Mouse (Mus musculus): Measurements from ENCODE around the gene Ttc5. TPM values are rescaled to one million over a fixed set of nuclear protein-coding genes. Genes with fewer than 3 reads are reported as not detected.

Ttc5 gene
- total and polyA plus RNA-seq, 3 experiments = 13.2 to 13.9 (median 13.3) TPM

- intact Hi-C loops (cut with DNase I) = loop anchor here (10.0 kb wide), 1 partner anchor 462 kb away; no protein-coding TSS in a partner anchor
- H3K79me2 ChIP-seq (replicated peaks; ENCODE audit: control insufficient read depth, insufficient read depth, low read length) = no peaks in the 10 kb centered on the region
- peaks cover 1% of the 10 kb centered on the region; the same call in 1 of the 2 replicates for H3K4me1 ChIP-seq (ENCODE audit: control insufficient read depth, insufficient read depth, low read length)
- no peak overlapping the region for H3K9ac ChIP-seq (ENCODE audit: low read depth, low read length)
- H3K27ac ChIP-seq = no peak overlapping the region
- DNase-seq = no peak
- no peak overlapping the region for H3K4me3 ChIP-seq
- H3K27me3 ChIP-seq (ENCODE audit: control insufficient read depth, insufficient read depth, low read length) = no peaks in the 10 kb centered on the region
- no peaks in the 10 kb centered on the region for H3K36me3 ChIP-seq (ENCODE audit: control insufficient read depth, insufficient read depth, low read length)
- TF ChIP-seq EP300 (IDR thresholded peaks at IDR 0.05; ENCODE audit: insufficient read depth, low read depth, low read length) (no peak), POLR2A (IDR thresholded peaks at IDR 0.05; ENCODE audit: insufficient read depth, low read depth, low read length) (no peak), CTCF (IDR thresholded peaks at IDR 0.05) (no peak)
- WGBS = 85% methylated on average over 6 of the region's 6 CpGs
Measured at GRCm38 (mm10) chr14:50802441-50802840, 17.1 kb upstream of the Ttc5 start.

DNA sequence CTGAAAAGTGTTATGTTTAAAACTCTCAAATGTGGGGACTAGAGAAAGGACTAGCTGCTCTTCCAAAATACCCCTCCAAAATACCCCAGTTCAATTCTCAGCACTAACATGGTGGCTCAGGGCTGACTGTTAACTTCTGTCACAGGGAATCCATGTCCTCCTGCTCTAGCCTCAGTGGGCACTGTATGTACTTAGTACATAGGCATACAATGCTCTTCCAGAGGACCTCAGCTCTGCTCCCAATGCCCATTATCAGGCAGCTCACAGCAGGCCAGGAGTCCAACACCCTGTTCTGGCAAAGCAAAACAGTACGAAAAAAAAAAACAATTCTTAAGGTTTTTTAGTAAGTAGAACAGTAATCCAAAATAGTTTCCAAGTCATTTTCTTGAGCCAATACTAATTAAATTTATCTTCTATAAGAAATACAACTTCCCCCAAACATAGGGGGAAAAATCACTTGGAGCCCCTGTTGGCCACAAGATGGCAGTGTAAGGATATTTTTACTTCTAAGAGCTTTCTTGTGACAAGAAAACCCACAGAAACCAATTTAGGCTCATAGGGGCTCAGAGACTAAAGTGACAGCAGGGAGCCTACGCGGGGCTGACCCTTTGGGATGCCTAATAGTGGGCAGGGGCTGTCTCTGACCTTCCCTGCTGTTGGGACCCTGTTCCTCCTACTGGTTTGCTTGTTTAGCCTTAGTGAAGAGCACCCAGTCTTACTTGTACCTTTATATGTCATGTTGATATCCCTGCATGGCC lies 14.4 kb upstream of the Ttc5 start:
- 11% methylated on average over 3 of the region's 3 CpGs for WGBS
- DNase-seq = peak; percentile 19 to 40
- Histone ChIP-seq H3K36me3 (ENCODE audit: control insufficient read depth, insufficient read depth, low read length) (no peaks in the 10 kb centered on the region), H3K27me3 (ENCODE audit: control insufficient read depth, insufficient read depth, low read length) (no peaks in the 10 kb centered on the region), H3K4me3 (no peak overlapping the region), H3K79me2 (replicated peaks; ENCODE audit: control insufficient read depth, insufficient read depth, low read length) (no peaks in the 10 kb centered on the region), H3K9ac (ENCODE audit: low read depth, low read length) (no peak overlapping the region), H3K27ac (no peak overlapping the region), H3K4me1 (ENCODE audit: control insufficient read depth, insufficient read depth, low read length) (no peaks in the 10 kb centered on the region)
- intact Hi-C loops (cut with DNase I) = loop anchor here (1.0 to 10.0 kb wide), 2 partner anchors 264 to 465 kb away; no protein-coding TSS in a partner anchor
- TF ChIP-seq POLR2A (IDR thresholded peaks at IDR 0.05; ENCODE audit: insufficient read depth, low read depth, low read length) (no peak), CTCF (IDR thresholded peaks at IDR 0.05) (peak; percentile 86)

DNA sequence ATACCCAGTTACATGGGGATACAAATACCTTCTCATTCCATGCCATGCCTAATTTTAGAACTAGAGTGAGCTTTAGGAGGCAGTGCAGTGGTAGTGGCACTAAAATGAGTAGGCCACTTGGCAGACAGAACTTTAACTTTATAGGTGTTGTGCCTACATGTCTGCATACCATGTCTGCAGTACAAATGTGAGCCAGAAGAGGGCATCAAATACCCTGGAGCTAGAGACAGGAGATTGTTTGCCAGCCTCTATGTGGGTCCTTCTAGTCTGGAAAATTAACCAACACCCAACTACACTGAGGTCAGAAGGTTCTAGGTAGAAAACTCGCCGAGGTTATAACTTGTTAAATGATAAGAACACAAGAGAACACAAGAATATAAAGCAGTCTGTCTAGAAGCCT lies 13.2 kb upstream of the Ttc5 start:
- Histone ChIP-seq H3K4me1 (ENCODE audit: control insufficient read depth, insufficient read depth, low read length) (no peaks in the 10 kb centered on the region), H3K9ac (ENCODE audit: low read depth, low read length) (no peak overlapping the region), H3K27ac (no peak overlapping the region), H3K79me2 (replicated peaks; ENCODE audit: control insufficient read depth, insufficient read depth, low read length) (no peaks in the 10 kb centered on the region), H3K27me3 (ENCODE audit: control insufficient read depth, insufficient read depth, low read length) (no peaks in the 10 kb centered on the region), H3K4me3 (no peak overlapping the region), H3K36me3 (ENCODE audit: control insufficient read depth, insufficient read depth, low read length) (no peaks in the 10 kb centered on the region)
- TF ChIP-seq EP300 (IDR thresholded peaks at IDR 0.05; ENCODE audit: insufficient read depth, low read depth, low read length) = no peak
- no peak for TF ChIP-seq POLR2A (IDR thresholded peaks at IDR 0.05; ENCODE audit: insufficient read depth, low read depth, low read length)
- peak; percentile 50 for TF ChIP-seq CTCF (IDR thresholded peaks at IDR 0.05)
- no peak for DNase-seq
- intact Hi-C loops (cut with DNase I) = no loop called here
- 59% methylated on average over 2 of the region's 2 CpGs for WGBS

- Histone ChIP-seq H3K79me2 (replicated peaks; ENCODE audit: control insufficient read depth, insufficient read depth, low read length) (no peaks in the 10 kb centered on the region), H3K9ac (ENCODE audit: low read depth, low read length) (no peak overlapping the region), H3K27ac (no peak overlapping the region), H3K27me3 (ENCODE audit: control insufficient read depth, insufficient read depth, low read length) (no peaks in the 10 kb centered on the region), H3K36me3 (ENCODE audit: control insufficient read depth, insufficient read depth, low read length) (no peaks in the 10 kb centered on the region), H3K4me3 (no peak overlapping the region), H3K4me1 (ENCODE audit: control insufficient read depth, insufficient read depth, low read length) (no peaks in the 10 kb centered on the region)
- no peak for TF ChIP-seq EP300 (IDR thresholded peaks at IDR 0.05; ENCODE audit: insufficient read depth, low read depth, low read length)
- TF ChIP-seq POLR2A (IDR thresholded peaks at IDR 0.05; ENCODE audit: insufficient read depth, low read depth, low read length) = no peak
- no peak for TF ChIP-seq CTCF (IDR thresholded peaks at IDR 0.05)
- intact Hi-C loops (cut with DNase I) = no loop called here
- no peak for DNase-seq
- 79% methylated on average over 1 of the region's 1 CpGs for WGBS
Measured at GRCm38 (mm10) chr14:50796464-50796863, 11.1 kb upstream of the Ttc5 start.

GRCm38 (mm10) chr14:50795965-50796364 lies 10.6 kb upstream of the Ttc5 start:
- Histone ChIP-seq H3K79me2 (replicated peaks; ENCODE audit: control insufficient read depth, insufficient read depth, low read length) (no peaks in the 10 kb centered on the region), H3K27ac (no peak overlapping the region), H3K9ac (ENCODE audit: low read depth, low read length) (no peak overlapping the region), H3K4me1 (ENCODE audit: control insufficient read depth, insufficient read depth, low read length) (no peaks in the 10 kb centered on the region), H3K4me3 (no peak overlapping the region), H3K36me3 (ENCODE audit: control insufficient read depth, insufficient read depth, low read length) (no peaks in the 10 kb centered on the region), H3K27me3 (ENCODE audit: control insufficient read depth, insufficient read depth, low read length) (no peaks in the 10 kb centered on the region)
- no peak for TF ChIP-seq POLR2A (IDR thresholded peaks at IDR 0.05; ENCODE audit: insufficient read depth, low read depth, low read length)
- no peak for TF ChIP-seq CTCF (IDR thresholded peaks at IDR 0.05)
- TF ChIP-seq EP300 (IDR thresholded peaks at IDR 0.05; ENCODE audit: insufficient read depth, low read depth, low read length) = no peak
- 83% methylated on average over 4 of the region's 4 CpGs for WGBS
- DNase-seq = no peak
- intact Hi-C loops (cut with DNase I) = no loop called here

DNA sequence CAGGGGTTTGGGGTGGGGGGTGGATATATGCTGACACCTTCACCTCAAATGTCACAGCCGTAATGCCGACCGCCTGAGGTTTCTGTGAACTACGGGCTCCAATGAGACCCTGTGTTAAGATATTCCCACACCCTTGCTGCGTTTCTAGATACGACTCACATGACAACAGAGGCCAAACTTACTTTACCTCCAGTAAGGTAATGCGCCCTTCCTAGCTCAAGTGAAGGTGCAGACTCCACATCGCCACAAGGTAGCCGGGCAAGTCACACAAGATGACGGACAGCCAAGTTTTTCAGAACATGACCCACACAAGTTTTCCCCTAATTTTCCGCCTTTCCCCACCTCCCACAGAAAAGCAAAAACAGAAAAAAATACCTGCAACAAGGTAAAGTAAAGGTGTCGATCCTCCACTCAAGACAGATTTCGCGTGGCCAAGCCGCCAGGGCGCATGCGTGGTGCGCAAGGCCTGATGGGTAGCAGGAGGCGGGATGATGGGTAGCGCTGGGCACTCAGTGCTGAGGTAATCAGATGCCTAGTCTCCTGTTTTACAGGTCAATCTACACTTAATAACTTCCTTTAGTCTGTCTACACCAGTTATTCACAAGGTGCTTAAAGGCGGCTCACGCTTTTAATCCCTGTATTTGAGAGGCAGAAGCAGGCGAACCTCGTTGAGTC lies 10.1 kb upstream of the Ttc5 start:
- H3K27ac ChIP-seq = no peak overlapping the region
- no peak for TF ChIP-seq POLR2A (IDR thresholded peaks at IDR 0.05; ENCODE audit: insufficient read depth, low read depth, low read length)
- no peak for TF ChIP-seq EP300 (IDR thresholded peaks at IDR 0.05; ENCODE audit: insufficient read depth, low read depth, low read length)
- TF ChIP-seq CTCF (IDR thresholded peaks at IDR 0.05) = no peak
- DNase-seq = no peak
- no peaks in the 10 kb centered on the region for H3K4me1 ChIP-seq (ENCODE audit: control insufficient read depth, insufficient read depth, low read length)
- H3K36me3 ChIP-seq (ENCODE audit: control insufficient read depth, insufficient read depth, low read length) = no peaks in the 10 kb centered on the region
- 91% methylated on average over 24 of the region's 24 CpGs for WGBS
- H3K27me3 ChIP-seq (ENCODE audit: control insufficient read depth, insufficient read depth, low read length) = no peaks in the 10 kb centered on the region
- H3K4me3 ChIP-seq = no peak overlapping the region
- H3K9ac ChIP-seq (ENCODE audit: low read depth, low read length) = no peak overlapping the region
- intact Hi-C loops (cut with DNase I) = no loop called here
- no peaks in the 10 kb centered on the region for H3K79me2 ChIP-seq (replicated peaks; ENCODE audit: control insufficient read depth, insufficient read depth, low read length)
